Mouse (Mus musculus) neural tube, embryonic 14.5 days (tissue): ENCODE results near the gene Plcb2. TPM values are rescaled to one million over a fixed set of nuclear protein-coding genes. Genes with fewer than 3 reads are reported as not detected.
A peak's percentile ranks its signal among the peaks of the same experiment; 100 is the strongest.

ENCODE experiments used
- ATAC-seq: fragments of 200-750 bp; cut with Nextera tagmentation; 2 replicates; pipeline ENCODE4 v1.8.0; 2017; ENCODE audit warnings: low read depth, mild to moderate bottlenecking, moderate TSS enrichment, moderate library complexity
- H3K27ac ChIP-seq: fragments of 300-500 bp; sonication (generic); 2 replicates; pipeline ENCODE4 v1.5.1; 2014; ENCODE audit warnings: low read depth, mild to moderate bottlenecking, control low read depth, low read length, moderate library complexity, mixed read lengths
- H3K27me3 ChIP-seq: fragments of 300-500 bp; sonication (generic); 2 replicates; pipeline ENCODE4 v1.6.1; 2014; ENCODE audit warnings: low read length; ENCODE audit not compliant: control insufficient read depth, insufficient read depth
- H3K36me3 ChIP-seq: fragments of 300-500 bp; sonication (generic); 2 replicates; pipeline ENCODE4 v1.6.1; 2014; ENCODE audit warnings: low read length, mixed read lengths; ENCODE audit not compliant: control insufficient read depth, insufficient read depth
- H3K4me1 ChIP-seq: fragments of 300-500 bp; sonication (generic); 2 replicates; pipeline ENCODE4 v1.6.1; 2014; ENCODE audit warnings: low read length; ENCODE audit not compliant: control insufficient read depth, insufficient read depth
- H3K4me2 ChIP-seq: fragments of 300-500 bp; sonication (generic); 2 replicates; pipeline ENCODE4 v1.6.1; 2014; ENCODE audit warnings: mild to moderate bottlenecking, low read depth, low read length, control low read depth
- H3K4me3 ChIP-seq: fragments of 300-500 bp; sonication (generic); 2 replicates; pipeline ENCODE4 v1.5.1; 2014; ENCODE audit warnings: low read depth, low read length, control low read depth, mixed read lengths
- H3K9ac ChIP-seq: fragments of 300-500 bp; sonication (generic); replicated peaks from 2 replicates; pipeline ENCODE4 v1.6.1; 2014; ENCODE audit warnings: low read depth, mild to moderate bottlenecking, control low read depth, low read length, mixed read lengths
- H3K9me3 ChIP-seq: fragments of 300-500 bp; sonication (generic); 2 replicates; pipeline ENCODE4 v1.6.1; 2016; ENCODE audit warnings: low read length; ENCODE audit not compliant: control insufficient read depth
- WGBS: fragments of 180-500 bp; shearing (Covaris S2); extraction: QIAGEN DNeasy Blood & Tissue Kit; methylation state at CpG from one replicate; pipeline ENCODE4 v1.1.7; 2014; 5-methylcytosine and 5-hydroxymethylcytosine counted together
- polyA plus RNA-seq: library from polyadenylated mRNA; unstranded; fragments of >200 nt; fragmentation: Nextera tagmentation; extraction: Ambion mirVana; gene quantifications from 2 replicates; pipeline ENCODE4 v1.2.1, GENCODE M21; 2014

Plcb2 gene
- polyA plus RNA-seq, 1 experiment from 2014 or later = 0.88 TPM

- Histone ChIP-seq H3K9me3 (no peaks in the 10 kb centered on the region), H3K27me3 (peaks cover 56% of the 10 kb centered on the region), H3K4me1 (peaks cover 18% of the 10 kb centered on the region), H3K9ac (no peak overlapping the region), H3K36me3 (no peaks in the 10 kb centered on the region), H3K4me3 (0 out of 2 replicates have a peak overlapping the region, but pooled peaks have one; percentile 5), H3K27ac (no peak overlapping the region), H3K4me2 (peak overlapping the region; percentile 9; the same call in 1 of the 2 replicates)
- no peak for ATAC-seq
- under 1% methylated on average over 32 of the region's 32 CpGs for whole genome bisulfite sequencing
Measured at GRCm38 (mm10) chr2:118700179-118701062, 27.8 kb downstream of the Plcb2 start.

DNA sequence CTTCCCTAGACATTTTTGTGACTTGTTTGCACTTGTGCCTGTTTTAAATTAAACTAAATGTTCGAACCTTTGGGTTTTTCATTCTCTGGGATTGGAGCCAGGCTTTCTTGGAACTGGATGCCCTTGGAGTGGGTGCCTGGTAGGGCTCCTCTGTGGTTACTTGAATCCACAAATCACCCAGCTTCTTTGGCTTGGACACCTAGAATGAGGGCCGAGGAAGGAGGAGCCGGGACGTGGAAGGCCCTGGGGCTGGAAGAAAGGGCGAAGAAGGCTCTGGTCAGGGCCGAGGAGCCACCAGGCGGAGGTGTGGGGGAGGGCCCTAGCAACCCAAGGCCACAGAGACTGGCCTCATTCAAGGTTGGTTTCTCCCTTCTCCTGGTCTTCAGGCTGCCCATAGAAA, 30.3 kb downstream of the Plcb2 start:
- Histone ChIP-seq H3K27me3 (peaks cover 43% of the 10 kb centered on the region), H3K4me1 (peaks cover 5% of the 10 kb centered on the region), H3K4me2 (no peak overlapping the region), H3K4me3 (no peak overlapping the region), H3K27ac (no peak overlapping the region), H3K9me3 (no peaks in the 10 kb centered on the region), H3K36me3 (no peaks in the 10 kb centered on the region), H3K9ac (no peak overlapping the region)
- WGBS = 27% methylated on average over 7 of the region's 7 CpGs
- no peak for ATAC-seq

DNA sequence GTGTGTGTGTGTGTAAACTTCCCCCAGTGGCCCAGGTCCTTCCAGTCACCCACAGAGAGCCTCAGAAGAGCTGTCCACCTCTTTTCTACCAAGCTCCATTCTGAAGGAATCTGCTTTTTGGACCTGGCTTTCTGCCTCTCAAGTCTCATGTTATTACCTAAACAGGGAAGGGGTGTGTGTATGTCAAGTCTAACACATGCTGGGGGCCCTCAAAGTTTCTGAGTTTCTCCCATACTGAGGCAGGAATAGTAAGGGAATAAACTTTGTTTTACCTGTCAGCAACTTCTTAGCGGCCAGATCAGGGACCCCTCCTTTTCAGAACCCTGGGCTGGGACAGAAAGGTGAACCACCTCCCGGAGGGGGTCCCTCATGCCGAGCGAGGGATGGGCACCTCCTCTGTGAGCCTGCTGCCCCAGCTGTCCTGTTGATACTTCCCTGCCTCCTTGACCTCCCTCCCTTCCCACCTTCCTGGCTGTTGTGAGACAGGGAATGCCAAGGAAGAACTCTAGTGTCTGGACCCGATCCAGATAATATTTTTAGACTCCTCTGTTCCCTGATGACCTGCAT, 30.8 kb downstream of the Plcb2 start:
- Histone ChIP-seq H3K36me3 (no peaks in the 10 kb centered on the region), H3K9me3 (no peaks in the 10 kb centered on the region), H3K27ac (no peak overlapping the region), H3K27me3 (peaks cover 38% of the 10 kb centered on the region), H3K4me2 (no peak overlapping the region), H3K9ac (no peak overlapping the region), H3K4me3 (no peak overlapping the region), H3K4me1 (no peaks in the 10 kb centered on the region; the same call in 1 of the 2 replicates)
- WGBS = 34% methylated on average over 5 of the region's 5 CpGs
- no peak for ATAC-seq

- Histone ChIP-seq H3K36me3 (no peaks in the 10 kb centered on the region), H3K4me1 (no peaks in the 10 kb centered on the region), H3K4me3 (no peak overlapping the region), H3K4me2 (no peak overlapping the region), H3K9me3 (no peaks in the 10 kb centered on the region), H3K27ac (no peak overlapping the region), H3K27me3 (peaks cover 31% of the 10 kb centered on the region), H3K9ac (no peak overlapping the region)
- 48% methylated on average over 21 of the region's 21 CpGs for WGBS
- ATAC-seq = no peak
Measured at GRCm38 (mm10) chr2:118696451-118697308, 31.6 kb downstream of the Plcb2 start.

GRCm38 (mm10) chr2:118695677-118696232, 32.5 kb downstream of the Plcb2 start:
- WGBS = 28% methylated on average over 11 of the region's 11 CpGs
- ATAC-seq = peak; percentile 13; the same call in 1 of the 2 replicates
- no peaks in the 10 kb centered on the region for H3K36me3 ChIP-seq
- H3K27ac ChIP-seq = no peak overlapping the region
- no peak overlapping the region for H3K9ac ChIP-seq
- peaks cover 24% of the 10 kb centered on the region for H3K27me3 ChIP-seq
- no peak overlapping the region for H3K4me3 ChIP-seq
- H3K4me2 ChIP-seq = no peak overlapping the region
- H3K4me1 ChIP-seq = no peaks in the 10 kb centered on the region
- no peaks in the 10 kb centered on the region for H3K9me3 ChIP-seq

DNA sequence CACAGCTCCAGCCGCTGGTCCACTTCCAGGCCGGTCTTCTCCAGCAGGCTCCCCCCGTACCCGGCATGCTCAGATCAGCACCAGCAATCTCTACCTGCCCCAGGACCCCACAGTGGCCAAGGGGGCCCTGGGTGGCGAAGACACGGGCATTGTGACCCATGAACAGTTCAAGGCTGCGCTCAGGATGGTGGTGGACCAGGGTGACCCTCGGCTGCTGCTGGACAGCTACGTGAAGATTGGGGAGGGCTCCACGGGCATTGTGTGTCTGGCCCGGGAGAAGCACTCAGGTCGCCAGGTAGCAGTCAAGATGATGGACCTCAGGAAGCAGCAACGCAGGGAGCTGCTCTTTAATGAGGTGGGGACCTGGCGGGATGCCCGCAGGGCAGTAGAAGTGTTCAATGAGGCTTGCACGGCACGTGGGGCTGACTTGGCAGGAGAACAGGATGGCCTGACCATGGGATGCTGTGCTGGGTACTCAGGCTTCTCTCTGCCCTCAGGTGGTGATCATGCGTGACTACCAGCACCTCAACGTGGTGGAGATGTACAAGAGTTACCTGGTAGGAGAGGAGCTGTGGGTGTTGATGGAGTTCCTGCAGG, 34.8 kb downstream of the Plcb2 start:
- 0 out of 2 replicates have a peak, but pooled peaks have one; percentile 19 for ATAC-seq
- no peaks in the 10 kb centered on the region for H3K9me3 ChIP-seq
- no peak overlapping the region for H3K27ac ChIP-seq
- no peaks in the 10 kb centered on the region for H3K36me3 ChIP-seq
- WGBS = 77% methylated on average over 19 of the region's 19 CpGs
- H3K4me3 ChIP-seq = no peak overlapping the region
- no peak overlapping the region for H3K9ac ChIP-seq
- no peaks in the 10 kb centered on the region for H3K4me1 ChIP-seq
- H3K4me2 ChIP-seq = no peak overlapping the region
- H3K27me3 ChIP-seq = peaks cover 7% of the 10 kb centered on the region; the same call in 1 of the 2 replicates

GRCm38 (mm10) chr2:118689875-118690274, 38.4 kb downstream of the Plcb2 start:
- WGBS = 83% methylated on average over 10 of the region's 10 CpGs

DNA sequence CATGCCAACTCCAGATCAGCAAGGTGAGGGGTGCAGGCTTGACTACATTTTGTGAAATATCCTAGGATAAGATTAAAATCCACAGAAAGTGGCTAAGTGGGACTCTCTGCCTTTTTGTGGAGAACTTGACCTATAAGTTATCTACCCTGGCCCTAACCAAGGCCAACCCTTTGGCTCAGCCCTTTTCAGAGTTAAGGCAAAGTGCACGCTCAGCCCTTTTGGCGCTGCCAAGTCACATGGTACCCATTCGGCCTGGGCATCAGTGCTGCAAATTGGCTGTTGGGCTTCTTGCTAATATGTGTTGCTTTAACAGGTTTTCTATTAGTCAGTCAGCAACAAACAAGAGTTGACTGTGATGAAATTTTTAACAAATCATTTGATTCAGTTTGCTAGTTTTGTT, 40.4 kb downstream of the Plcb2 start:
- H3K4me3 ChIP-seq = no peak overlapping the region
- no peak overlapping the region for H3K4me2 ChIP-seq
- no peaks in the 10 kb centered on the region for H3K9me3 ChIP-seq
- no peak for ATAC-seq
- no peaks in the 10 kb centered on the region for H3K27me3 ChIP-seq
- H3K9ac ChIP-seq = no peak overlapping the region
- 88% methylated on average over 3 of the region's 3 CpGs for WGBS
- no peak overlapping the region for H3K27ac ChIP-seq
- H3K4me1 ChIP-seq = no peaks in the 10 kb centered on the region
- H3K36me3 ChIP-seq = no peaks in the 10 kb centered on the region

More at GRCm38 (mm10) chr2:118689875-118690274, 38.4 kb downstream of the Plcb2 start:
- Histone ChIP-seq H3K4me1 (no peaks in the 10 kb centered on the region), H3K9ac (no peak overlapping the region), H3K9me3 (no peaks in the 10 kb centered on the region), H3K4me3 (no peak overlapping the region), H3K27ac (no peak overlapping the region), H3K27me3 (no peaks in the 10 kb centered on the region), H3K4me2 (no peak overlapping the region), H3K36me3 (no peaks in the 10 kb centered on the region)
- no peak for ATAC-seq
